Mouse (Mus musculus) cerebellum, postnatal 25 days (tissue): Measurements from ENCODE around the gene Elane.

ENCODE experiments used
- DNase-seq, 2 experiments: peaks; one replicate each; pipeline ENCODE4 v3.0.0; 2021; ENCODE audit warnings: mixed read lengths in 2 of 2

The Elane gene

GRCm38 (mm10) chr10:79916081-79916480 lies 30.0 kb downstream of the Elane start:
- DNase-seq = peak in 1 of 2 experiments; percentile 40

GRCm38 (mm10) chr10:79916808-79917531 lies 30.9 kb downstream of the Elane start, which contains the start of gene Kiss1r:
TSS of gene Kiss1r (plus strand) at chr10:79916971.
- DNase-seq = peak; percentile 89 to 93

- no peak for DNase-seq
These were observed 31.6 kb downstream of the Elane start for GRCm38 (mm10) chr10:79917532-79918100.

GRCm38 (mm10) chr10:79918231-79919078 lies 32.4 kb downstream of the Elane start:
- DNase-seq = peak in 1 of 2 experiments; percentile 18

GRCm38 (mm10) chr10:79919251-79919849 lies 33.3 kb downstream of the Elane start:
- DNase-seq = no peak

- DNase-seq = peak in 1 of 2 experiments; percentile 14
These were observed 34.2 kb downstream of the Elane start for GRCm38 (mm10) chr10:79920056-79920890.

GRCm38 (mm10) chr10:79920958-79921535 lies 35.0 kb downstream of the Elane start, which contains the start of gene R3hdm4:
TSS of gene R3hdm4 (minus strand) at chr10:79921208.
- peak in 1 of 2 experiments; percentile 35 for DNase-seq

GRCm38 (mm10) chr10:79921572-79921971 lies 35.5 kb downstream of the Elane start:
- DNase-seq = peak; percentile 50 to 52

GRCm38 (mm10) chr10:79924998-79925784 lies 39.1 kb downstream of the Elane start:
- peak; percentile 97 for DNase-seq

- DNase-seq = no peak
These were observed 39.9 kb downstream of the Elane start for GRCm38 (mm10) chr10:79925785-79926490.

- DNase-seq = peak; percentile 91 to 95
These were observed 40.7 kb downstream of the Elane start, which contains the start of gene Arid3a for GRCm38 (mm10) chr10:79926491-79927323. TSS of gene Arid3a (plus strand) at chr10:79927043.

- peak; percentile 68 to 69 for DNase-seq
These were observed 41.4 kb downstream of the Elane start for GRCm38 (mm10) chr10:79927324-79928029.

- DNase-seq = peak in 1 of 2 experiments; percentile 34
These were observed 42.1 kb downstream of the Elane start for GRCm38 (mm10) chr10:79928030-79928694.

- DNase-seq = peak in 1 of 2 experiments; percentile 32
These were observed 43.1 kb downstream of the Elane start for GRCm38 (mm10) chr10:79928907-79929701.

- no peak for DNase-seq
These were observed 44.1 kb downstream of the Elane start for GRCm38 (mm10) chr10:79929967-79930825.

- no peak for DNase-seq
These were observed 44.8 kb downstream of the Elane start for GRCm38 (mm10) chr10:79930826-79931186.
